Mouse (Mus musculus): ENCODE data around the gene C4bp.
"Not testable (repeated sequence)": the region's sequence is repeated elsewhere in the genome, so short reads cannot be mapped to it uniquely, and the experiment has no call there.

C4bp gene

GRCm38 (mm10) chr1:130661454-130661853 lies at the start of gene C4bp:
Gene C4bp, minus strand, starts transcription at chr1:130661632.
- DNase-seq (ENCODE audit: low spot score), result no peak

DNA sequence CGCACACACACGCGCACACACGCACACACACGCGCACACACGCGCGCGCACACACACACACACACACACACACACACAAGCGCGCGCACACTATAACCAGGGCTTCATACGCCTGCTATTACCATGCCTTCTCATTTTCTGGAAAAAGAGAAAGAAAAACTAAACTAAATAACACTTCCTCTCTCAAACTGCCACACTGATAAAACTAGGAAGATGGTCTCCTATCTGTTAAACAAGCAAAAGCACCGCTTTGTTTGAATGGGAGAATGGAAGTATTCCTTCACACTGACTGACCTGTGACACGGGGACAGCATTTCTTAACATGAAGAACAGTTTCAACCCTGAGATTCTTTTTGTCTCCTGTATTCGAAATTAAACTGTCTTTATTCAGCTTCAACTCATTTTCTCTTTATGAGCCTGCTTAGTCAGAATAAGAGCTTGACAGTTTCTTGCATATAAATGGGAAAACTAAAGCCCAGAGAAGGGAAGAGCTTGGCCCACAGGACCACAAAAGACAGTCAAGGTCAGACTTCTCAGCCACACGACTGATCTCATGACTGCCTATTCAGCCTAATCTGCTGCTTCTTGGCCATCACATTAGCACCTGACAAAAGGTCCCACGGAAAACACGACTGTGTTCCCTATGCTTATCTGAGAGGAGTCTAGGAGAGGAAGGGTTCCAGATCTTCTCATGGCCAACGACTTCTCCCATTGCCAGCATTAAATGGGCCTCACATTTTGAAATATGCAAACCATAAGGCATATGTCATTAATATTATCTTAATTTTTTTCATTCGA lies 49.0 kb upstream of the C4bp start:
- DNase-seq (ENCODE audit: low spot score), result no peak

GRCm38 (mm10) chr1:130703613-130704012 lies 42.2 kb upstream of the C4bp start:
- DNase-seq (ENCODE audit: low spot score), result no peak

DNA sequence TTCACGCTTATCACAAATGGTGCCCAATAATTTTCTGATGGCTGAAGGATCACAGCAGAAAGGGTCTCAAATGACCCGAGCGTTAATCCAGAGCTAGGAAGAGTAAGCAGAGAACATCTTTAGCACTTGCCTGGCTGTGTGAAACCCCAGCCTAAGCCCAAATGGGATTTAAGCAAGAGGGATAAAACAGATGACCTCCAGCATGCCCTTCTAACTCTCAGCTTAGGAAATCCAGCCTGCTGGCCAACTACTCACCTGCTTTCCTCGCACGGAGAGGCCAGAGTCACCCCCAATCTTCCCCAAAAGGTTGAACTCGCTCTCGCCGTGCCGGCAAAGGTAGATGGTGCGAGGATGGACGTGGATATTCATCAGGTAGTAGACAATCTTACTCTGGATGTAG lies 40.5 kb upstream of the C4bp start:
- DNase-seq (ENCODE audit: low spot score), result no peak

DNA sequence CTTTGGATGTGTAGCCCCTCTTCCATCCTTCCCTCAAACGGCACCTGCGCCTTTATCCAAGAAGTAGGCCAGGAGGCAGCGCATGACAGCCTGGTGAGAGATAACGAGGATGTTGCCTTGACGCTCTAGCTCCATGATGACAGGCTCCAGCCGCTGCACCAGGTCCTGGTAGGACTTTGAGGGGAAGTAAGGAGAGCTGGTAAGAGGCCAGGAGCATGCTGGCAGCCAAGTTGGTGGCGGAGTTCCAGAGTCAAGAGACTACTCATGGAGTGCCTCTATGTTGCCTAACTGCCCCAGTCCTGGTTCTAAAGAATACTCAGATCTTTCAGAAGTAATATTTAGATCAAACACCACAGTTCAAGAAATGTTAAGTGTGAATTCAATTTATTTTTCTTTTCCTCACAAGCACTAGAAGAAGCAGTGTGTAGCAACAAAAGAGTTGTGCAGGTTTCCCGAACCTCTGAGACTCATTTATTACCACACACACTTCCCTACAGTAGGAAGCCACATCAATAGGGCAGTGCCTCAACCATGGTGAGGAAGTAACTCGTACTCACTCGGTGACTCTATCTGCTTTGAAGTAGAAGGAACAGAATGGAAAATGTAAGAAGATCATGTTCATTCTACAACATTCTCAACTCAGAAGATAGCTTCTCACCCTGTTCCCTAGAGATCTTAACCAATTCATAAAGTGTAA lies 38.7 kb upstream of the C4bp start:
- DNase-seq (ENCODE audit: low spot score), result no peak

- no peak for DNase-seq (ENCODE audit: low spot score)
These were observed 37.2 kb upstream of the C4bp start for GRCm38 (mm10) chr1:130698601-130699000.

GRCm38 (mm10) chr1:130683905-130684304 lies 22.5 kb upstream of the C4bp start:
- no peak for DNase-seq (ENCODE audit: low spot score)

DNA sequence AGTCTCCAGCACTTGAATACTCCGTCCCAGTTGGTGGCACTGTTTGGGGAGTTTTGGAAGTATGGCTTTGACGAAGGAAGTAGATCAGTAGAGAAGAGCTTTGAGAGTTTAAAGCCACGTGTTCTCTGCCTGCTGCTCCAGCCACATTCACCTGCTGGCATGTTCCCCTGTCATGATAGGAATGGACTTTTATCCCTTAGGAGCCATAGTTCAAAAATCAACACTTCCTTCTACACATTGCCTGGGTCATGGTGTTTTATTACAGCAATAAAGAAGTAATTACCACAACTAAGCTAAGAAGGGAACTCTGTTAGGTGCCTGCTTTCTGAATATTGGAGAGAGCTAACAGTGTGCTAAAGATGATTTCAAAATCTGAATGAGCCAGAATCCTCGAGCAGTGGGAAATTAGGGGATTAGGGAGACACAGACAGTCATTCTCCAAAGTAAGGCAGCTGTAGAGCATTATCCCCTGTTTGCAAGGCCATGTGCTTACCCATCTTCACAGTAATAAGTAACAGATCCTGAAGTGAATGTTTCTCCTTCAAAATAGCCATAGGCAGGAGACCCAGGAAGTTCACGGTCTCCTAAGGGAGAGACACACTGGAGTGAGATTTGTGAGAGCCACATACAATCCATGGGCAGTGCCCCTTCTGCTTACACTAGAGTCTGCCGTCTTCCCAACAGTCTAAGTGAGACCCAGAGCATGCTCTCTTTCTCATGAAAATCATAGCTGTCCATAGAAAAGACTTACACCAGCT lies 20.4 kb upstream of the C4bp start:
- DNase-seq (ENCODE audit: low spot score), result no peak

- no peak for DNase-seq (ENCODE audit: low spot score)
These were observed 19.6 kb upstream of the C4bp start for GRCm38 (mm10) chr1:130681075-130681474.

DNA sequence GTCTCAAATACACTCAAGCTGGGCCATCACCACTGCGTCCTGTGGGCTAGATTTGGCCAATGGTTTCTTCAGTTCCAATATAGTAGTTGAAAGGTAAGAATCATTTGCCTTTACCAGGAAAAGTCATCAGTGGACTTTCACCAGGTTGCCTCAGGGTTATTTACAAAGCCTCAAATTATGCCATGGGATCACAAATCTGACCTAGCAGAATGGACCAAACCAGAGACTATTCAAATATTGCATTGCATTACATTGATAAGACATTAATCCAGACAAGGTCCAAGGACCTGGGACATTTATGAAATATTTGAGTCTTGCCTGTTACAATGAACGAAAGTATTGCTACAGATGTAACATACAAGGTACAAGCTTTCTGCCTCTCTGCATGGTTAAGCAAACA lies 17.1 kb upstream of the C4bp start:
- DNase-seq (ENCODE audit: low spot score), result no peak

DNA sequence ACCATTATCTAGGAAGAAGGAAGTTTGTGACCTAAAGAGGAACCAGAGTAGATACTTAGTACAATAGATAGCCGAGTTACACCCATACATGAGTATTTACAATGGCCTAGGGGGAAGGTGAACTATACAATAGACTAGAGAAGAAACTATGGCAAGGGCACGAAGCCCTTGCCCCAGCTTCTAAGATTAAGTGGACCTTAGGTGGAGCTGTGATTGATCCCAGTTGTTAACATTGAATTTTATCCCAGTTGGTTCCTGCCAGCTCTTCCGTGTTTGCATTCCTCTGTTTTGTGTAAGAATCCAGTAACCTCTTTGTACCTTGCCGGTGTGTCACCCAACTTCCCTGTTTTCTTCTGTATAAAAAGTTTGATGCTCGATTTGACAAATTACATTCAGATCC lies 2.1 kb upstream of the C4bp start:
- DNase-seq (ENCODE audit: low spot score), result not testable (repeated sequence)

DNA sequence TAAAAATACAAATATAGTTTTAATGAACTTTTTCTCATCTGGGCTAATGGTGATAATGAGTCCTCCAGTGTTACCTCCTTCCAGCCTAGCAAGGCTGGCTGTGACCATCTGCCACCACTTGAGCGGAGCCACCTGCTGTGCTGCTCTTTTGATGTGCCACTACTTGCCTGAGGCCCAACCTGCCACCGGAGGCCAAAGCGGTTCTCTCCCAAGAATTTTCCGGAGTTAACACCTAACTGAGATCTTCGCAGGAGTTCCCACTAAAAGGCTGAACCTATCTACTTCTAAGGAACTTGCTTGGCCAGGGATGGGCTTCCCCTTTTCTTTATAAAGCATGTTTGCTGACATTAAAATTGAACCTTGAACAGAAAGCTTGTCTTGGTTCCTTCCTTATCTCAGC lies 1.8 kb downstream of the C4bp start:
- not testable (repeated sequence) for DNase-seq (ENCODE audit: low spot score)

DNA sequence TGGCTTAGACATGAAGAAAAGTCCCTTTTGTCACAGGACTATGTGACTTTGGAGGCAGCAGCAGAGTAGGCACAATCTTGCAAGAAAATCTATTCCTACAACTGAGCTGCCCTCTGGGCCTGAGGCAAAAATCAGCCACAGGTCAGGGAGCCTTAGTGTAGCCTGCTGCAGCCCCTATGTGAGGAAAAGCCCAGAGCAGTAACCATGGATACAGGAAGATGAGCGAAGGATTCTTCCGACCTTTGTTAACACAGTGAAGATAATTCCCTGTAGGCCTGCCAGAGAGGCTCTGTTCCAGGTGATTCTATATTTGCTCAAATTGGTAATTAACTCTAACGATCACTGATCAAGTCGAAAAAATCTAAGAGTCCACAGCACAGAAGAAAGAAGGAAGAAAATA lies 17.3 kb downstream of the C4bp start:
- no peak for DNase-seq (ENCODE audit: low spot score)

- DNase-seq (ENCODE audit: low spot score), result no peak
These were observed 20.5 kb downstream of the C4bp start for GRCm38 (mm10) chr1:130640967-130641366.

DNA sequence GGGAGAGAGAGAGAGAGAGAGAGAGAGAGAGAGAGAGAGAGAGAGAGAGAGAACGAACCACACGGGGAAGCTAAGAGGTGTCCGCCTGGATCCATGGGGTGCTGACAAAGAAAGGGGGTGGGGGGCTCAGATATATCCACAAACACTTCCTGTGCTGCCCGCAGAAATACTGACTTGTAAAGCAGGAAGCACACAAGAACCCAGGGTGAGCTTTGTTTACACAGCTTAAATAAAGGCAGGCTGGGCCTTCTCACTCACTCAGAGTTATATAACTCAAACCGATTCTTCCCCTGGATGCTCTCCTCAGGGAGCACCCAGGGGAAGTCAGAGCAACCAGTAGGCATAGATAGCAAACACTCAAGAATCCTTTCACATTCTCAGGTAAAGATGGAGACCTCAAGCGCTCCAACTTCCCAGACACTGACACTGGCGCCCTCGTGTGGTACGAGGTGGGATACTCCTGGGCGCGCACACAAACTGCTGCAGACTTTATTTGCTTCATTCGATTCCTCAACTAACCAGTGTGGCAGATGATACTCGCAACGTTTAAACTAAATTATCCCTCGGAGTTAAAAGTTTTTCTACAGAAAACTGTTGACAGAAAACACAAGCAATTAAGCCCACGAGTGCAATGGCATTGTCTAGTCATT lies 27.5 kb downstream of the C4bp start:
- peak; percentile 83 for DNase-seq (ENCODE audit: low spot score)

GRCm38 (mm10) chr1:130633316-130633715 lies 28.1 kb downstream of the C4bp start:
- no peak for DNase-seq (ENCODE audit: low spot score)

- DNase-seq (ENCODE audit: low spot score), result no peak
These were observed 31.9 kb downstream of the C4bp start, which contains the start of gene Zp3r for GRCm38 (mm10) chr1:130629521-130629920. Gene Zp3r, minus strand, starts transcription at chr1:130629621.

DNA sequence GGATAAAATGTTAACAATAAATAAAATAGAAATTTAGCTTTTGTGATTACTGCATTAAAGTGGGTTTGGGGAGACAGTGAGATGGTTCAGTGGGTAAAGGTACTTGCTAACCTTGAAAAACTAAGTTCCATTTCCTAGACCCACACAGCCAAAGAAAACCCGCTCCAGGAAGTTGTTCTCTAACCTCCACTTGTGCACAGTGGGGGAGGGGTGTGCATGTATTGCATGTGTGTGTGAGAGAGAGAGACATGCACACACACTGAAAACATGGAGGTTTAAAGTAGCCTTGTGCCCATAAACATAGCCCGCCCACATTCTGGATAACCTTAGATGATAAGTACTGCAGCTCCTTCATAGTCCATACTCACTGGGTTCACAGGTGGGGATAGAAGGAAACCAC lies 65.1 kb downstream of the C4bp start:
- no peak for DNase-seq (ENCODE audit: low spot score)

GRCm38 (mm10) chr1:130588659-130589058 lies 72.8 kb downstream of the C4bp start:
- peak; percentile 17 for DNase-seq (ENCODE audit: low spot score)

Data from urinary bladder, postnatal 25 days (tissue).